Mouse (Mus musculus) testis, postnatal 10 days (tissue): Measurements from ENCODE around the gene Spns3.

Experiments used
- DNase-seq: peaks from one replicate; pipeline ENCODE4 v3.0.0; 2021; ENCODE audit warnings: low spot score

Spns3 gene

GRCm38 (mm10) chr11:72447475-72447874, 102.8 kb downstream of the Spns3 start:
- no peak for DNase-seq

- DNase-seq, result peak; percentile 70
These were observed 103.8 kb downstream of the Spns3 start for GRCm38 (mm10) chr11:72446311-72447105.
